Mouse (Mus musculus) spleen, embryonic (tissue): ENCODE data around the gene Bcap29.
"Not testable (repeated sequence)": the region's sequence is repeated elsewhere in the genome, so short reads cannot be mapped to it uniquely, and the experiment has no call there.

Experiments
- CTCF ChIA-PET: fragments of 350-600 bp; sonication (Branson Sonifier 250); formaldehyde crosslinking; loops from one replicate; lab custom pipeline; 2022; lab: Charles Lee

The Bcap29 gene

GRCm38 (mm10) chr12:31580634-31581318 lies 53.7 kb downstream of the Bcap29 start:
- CTCF ChIA-PET, result no interaction called here

DNA sequence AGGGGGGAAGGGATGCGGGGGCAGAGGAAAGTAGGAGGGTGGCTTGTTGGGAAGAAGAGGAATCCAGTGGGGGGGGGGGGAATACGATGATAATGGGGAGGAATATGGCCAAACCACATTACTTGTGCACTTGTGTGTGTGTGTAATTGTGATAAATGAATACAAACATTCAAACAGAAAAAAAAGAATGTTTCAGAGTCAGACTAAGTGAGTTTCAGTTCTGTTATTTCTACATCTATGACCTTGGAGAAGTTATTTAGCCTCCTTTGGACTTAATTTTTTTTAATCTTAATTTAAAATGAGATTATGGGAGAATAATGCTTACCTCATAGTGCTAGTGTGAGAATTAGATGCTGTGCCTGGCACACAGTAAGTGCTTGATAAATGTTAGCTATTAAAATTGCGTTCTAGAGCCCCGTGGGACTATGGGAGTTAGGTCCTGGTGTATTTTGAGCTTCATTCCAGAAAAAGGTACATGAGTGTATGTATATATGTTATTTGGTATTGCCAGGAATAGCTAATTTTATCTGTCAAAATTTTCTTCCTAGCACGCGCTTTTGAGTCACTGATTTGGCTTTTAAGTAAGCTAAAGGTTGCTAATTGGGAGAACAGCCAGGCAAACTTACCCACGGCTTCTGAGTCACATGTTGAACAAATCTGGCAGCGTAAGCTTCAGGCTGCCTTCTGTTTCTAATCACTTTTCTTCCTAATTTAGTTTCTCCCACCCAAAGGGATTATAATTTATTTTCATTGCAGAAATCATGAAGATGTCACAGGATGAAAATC lies 55.6 kb downstream of the Bcap29 start:
- CTCF ChIA-PET, result interaction anchor here (0.6 to 0.7 kb wide), 2 partner anchors 9 to 118 kb away, joined by 3 to 4 read pairs; no protein-coding TSS in a partner anchor

DNA sequence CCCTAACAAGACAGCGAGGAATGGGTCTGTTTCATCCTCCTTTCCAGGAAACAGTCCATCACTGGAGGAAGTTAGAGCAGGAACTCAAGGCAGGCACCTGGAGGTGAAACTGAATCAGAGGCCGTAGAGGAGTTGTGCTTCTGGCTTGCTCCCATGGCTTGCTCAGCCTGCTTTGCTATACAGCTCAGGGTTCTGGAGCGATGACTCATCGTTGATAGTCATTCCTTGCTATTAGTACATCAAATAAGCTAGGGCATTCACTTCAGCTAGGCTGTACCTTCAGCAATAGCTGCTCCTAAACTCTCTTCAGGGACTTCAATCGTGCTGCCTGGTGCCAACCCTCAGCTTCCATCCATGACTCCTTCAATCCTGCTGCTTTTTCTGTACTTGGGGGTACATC lies 60.0 kb downstream of the Bcap29 start:
- CTCF ChIA-PET, result no interaction called here

- CTCF ChIA-PET, result no interaction called here
Observed at GRCm38 (mm10) chr12:31569784-31570183, 64.7 kb downstream of the Bcap29 start.

GRCm38 (mm10) chr12:31568661-31569060 lies 65.8 kb downstream of the Bcap29 start:
- CTCF ChIA-PET, result no interaction called here

GRCm38 (mm10) chr12:31567535-31567934 lies 66.9 kb downstream of the Bcap29 start:
- CTCF ChIA-PET, result not testable (repeated sequence)

DNA sequence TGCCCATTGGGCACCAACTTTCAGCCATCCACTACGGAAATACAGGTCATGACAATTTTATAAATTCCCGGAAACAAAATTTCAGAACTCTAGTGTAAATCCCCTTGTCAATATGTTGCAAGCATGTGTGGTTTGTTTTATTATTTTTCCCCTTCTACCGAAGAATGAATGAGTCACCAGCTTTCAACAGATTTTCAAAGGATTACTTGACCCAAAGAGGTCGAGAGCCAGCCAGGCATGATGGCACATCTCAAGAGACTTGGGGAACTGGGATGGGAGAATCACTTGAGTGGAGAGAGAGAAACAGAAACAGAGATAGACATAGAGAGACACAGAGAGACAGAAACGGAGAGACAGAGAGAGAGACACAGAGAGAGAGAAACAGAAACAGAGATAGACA lies 73.7 kb downstream of the Bcap29 start:
- CTCF ChIA-PET, result no interaction called here

GRCm38 (mm10) chr12:31560002-31560401 lies 74.5 kb downstream of the Bcap29 start:
- CTCF ChIA-PET, result no interaction called here

GRCm38 (mm10) chr12:31554371-31554770 lies 80.1 kb downstream of the Bcap29 start:
- CTCF ChIA-PET, result interaction anchor here (0.8 kb wide), 1 partner anchor 79 kb away, joined by 5 read pairs; no protein-coding TSS in a partner anchor

DNA sequence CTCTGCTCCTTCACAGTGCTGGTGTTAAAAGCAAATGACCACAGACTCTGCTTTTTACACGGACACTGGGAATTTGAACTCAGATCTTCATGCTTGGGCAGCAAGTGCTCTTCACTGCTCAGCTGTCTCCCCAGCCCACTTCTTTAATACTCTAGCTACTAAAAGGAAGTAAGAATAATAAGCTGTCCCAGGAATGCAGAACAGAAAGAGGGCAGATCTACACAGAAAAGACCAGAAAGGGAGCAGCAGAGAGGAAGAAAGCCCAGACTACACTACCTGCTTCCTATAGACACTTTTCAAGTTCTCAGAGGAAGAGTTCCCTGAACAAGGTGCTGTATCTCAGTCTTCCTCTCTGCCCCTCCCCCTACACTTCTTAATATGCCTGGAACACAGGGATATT lies 83.2 kb downstream of the Bcap29 start:
- CTCF ChIA-PET, result no interaction called here

DNA sequence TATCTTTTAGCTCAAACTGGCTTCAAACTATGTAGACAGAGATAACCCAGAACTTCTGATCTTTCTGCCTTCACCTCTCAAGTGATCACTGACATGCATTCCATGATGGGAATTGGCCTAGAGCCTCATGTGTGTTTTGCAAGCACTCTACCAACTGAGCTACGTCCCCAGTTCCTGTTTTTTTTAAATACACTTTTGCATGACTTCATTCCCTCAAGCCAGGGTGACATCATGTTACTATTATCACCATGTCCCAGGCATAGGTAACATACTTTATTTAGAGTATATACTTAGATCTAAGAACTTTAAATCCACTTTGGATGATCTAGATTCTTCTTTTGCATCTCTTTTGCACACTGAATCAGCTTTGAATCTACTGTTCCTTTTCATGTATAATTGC lies 88.4 kb downstream of the Bcap29 start:
- CTCF ChIA-PET, result no interaction called here

DNA sequence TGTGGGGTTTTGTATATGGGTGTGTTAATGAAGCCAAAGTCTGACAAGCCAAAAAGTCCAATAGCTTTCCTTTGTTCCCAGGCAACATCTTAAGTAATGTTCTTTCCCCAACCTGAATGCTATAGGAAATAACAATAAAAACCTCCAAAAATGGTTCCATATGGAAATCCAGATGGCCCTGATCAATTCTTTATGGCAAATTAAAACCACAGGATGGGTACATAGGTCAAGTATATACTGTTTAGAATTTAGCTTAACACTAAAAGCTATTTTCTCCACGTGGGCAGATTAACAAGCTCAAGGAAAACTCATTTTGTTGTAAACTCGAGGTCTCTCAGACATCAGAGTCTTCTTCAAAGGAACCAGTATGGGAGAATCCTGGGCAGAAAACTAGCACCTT lies 89.2 kb downstream of the Bcap29 start:
- CTCF ChIA-PET, result no interaction called here

DNA sequence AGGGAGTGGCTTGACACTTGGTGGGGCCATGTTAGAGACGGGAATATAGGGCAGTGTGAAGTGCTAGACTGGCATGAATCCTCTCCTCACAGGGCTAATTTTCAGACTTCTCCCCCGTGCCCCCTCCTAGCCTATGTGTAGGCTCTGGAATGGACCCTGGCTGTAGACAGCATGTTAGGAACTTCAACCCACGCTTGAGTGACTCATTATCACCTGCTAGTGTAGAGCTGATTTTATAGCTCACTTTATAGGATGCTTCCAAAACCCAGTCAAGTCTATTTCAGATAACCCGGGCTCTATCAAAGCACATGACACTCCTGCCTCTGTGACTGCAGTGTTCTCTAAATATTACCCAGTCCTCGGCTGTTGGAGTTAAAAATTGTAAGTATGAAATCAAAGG lies 92.9 kb downstream of the Bcap29 start:
- CTCF ChIA-PET, result no interaction called here
